ENCODE assay signal across 20 mouse cellular contexts in genomic region chr5:52526324-52526986, GRCm38 (mm10). TPM values are rescaled to one million over a fixed set of nuclear protein-coding genes. Genes with fewer than 3 reads are reported as not detected.
DNase-seq lines count a peak whose midpoint lies in the region; ATAC-seq and TF ChIP-seq lines count a peak whose summit lies in the region.
"Had no signal": no experiment of that assay in that cellular context is flagged by ENCODE, and none has a peak within 500 bp of the region (broad histone marks: within the 10 kb centered on the region; RNA-seq: fewer than 3 reads in every experiment).

No protein-coding gene starts in this region.

- no peaks in the 10 kb centered on the region for H3K9me3 ChIP-seq in lung, embryonic 16.5 days (ENCODE audit: control insufficient read depth, low read length)
- H3K9me3 ChIP-seq in ES-E14 (ENCODE audit: control insufficient read depth, insufficient read depth, low read depth, low read length) = no peaks in the 10 kb centered on the region
- H3K9me3 ChIP-seq: embryonic facial prominence, embryonic 13.5 days; forebrain, embryonic 12.5 days; heart, embryonic 12.5 days; hindbrain, embryonic 13.5 days had no signal

- H3K4me3 ChIP-seq in lung, embryonic 16.5 days (ENCODE audit: low read length) = no peak overlapping the region
- H3K4me3 ChIP-seq in ES-E14 (ENCODE audit: insufficient read depth in 1 of 2, low read depth in 1 of 2, low read length in 2 of 2, poor library complexity in 1 of 2, severe bottlenecking in 1 of 2) = no peak overlapping the region
- H3K4me3 ChIP-seq: embryonic facial prominence, embryonic 13.5 days; forebrain, embryonic 12.5 days; heart, embryonic 12.5 days; hindbrain, embryonic 13.5 days had no signal

- H3K4me2 ChIP-seq in lung, embryonic 16.5 days (ENCODE audit: low read depth, low read length) = no peak overlapping the region
- H3K4me2 ChIP-seq: embryonic facial prominence, embryonic 13.5 days; forebrain, embryonic 12.5 days; heart, embryonic 12.5 days; hindbrain, embryonic 13.5 days had no signal

- WGBS in lung, embryonic 16.5 days = 81% methylated on average over 8 of the region's 8 CpGs

- intact Hi-C loops in heart, postnatal 14 days (cut with DNase I) = loop anchor here (10.0 kb wide), 1 partner anchor 412 kb away; no protein-coding TSS in a partner anchor

- 0 out of 2 replicates have a peak, but pooled peaks have one; percentile 45 for ATAC-seq in lung, embryonic 16.5 days (ENCODE audit: low read depth)
- ATAC-seq: forebrain, embryonic 16.5 days; hindbrain, postnatal 0 days had no signal

- no peaks in the 10 kb centered on the region for H3K27me3 ChIP-seq in lung, embryonic 16.5 days (ENCODE audit: control insufficient read depth, insufficient read depth, low read depth, low read length)
- H3K27me3 ChIP-seq: embryonic facial prominence, embryonic 13.5 days; forebrain, embryonic 12.5 days; heart, embryonic 12.5 days; hindbrain, embryonic 13.5 days had no signal

- H3K36me3 ChIP-seq in lung, embryonic 16.5 days (ENCODE audit: control insufficient read depth, insufficient read depth, low read length) = no peaks in the 10 kb centered on the region
- H3K36me3 ChIP-seq in ES-E14 (ENCODE audit: control insufficient read depth, insufficient read depth, low read length, poor library complexity, severe bottlenecking) = no peaks in the 10 kb centered on the region
- H3K36me3 ChIP-seq: embryonic facial prominence, embryonic 13.5 days; forebrain, embryonic 12.5 days; G1E; heart, embryonic 12.5 days; hindbrain, embryonic 13.5 days had no signal

- in situ Hi-C loops in ES-E14 (cut with MboI; ENCODE audit: low sequenced_read_pairs in 2 of 2, unreplicated experiment in 2 of 2) = no loop called here

- H3K4me1 ChIP-seq in lung, embryonic 16.5 days (replicated peaks; ENCODE audit: control insufficient read depth, insufficient read depth, low read length) = no peaks in the 10 kb centered on the region
- no peaks in the 10 kb centered on the region for H3K4me1 ChIP-seq in ES-E14 (ENCODE audit: control insufficient read depth in 2 of 2, insufficient read depth in 2 of 2, low read length in 2 of 2, poor library complexity in 1 of 2)
- H3K4me1 ChIP-seq: embryonic facial prominence, embryonic 13.5 days; forebrain, embryonic 12.5 days; hindbrain, embryonic 13.5 days had no signal

- H3K27ac ChIP-seq in lung, embryonic 16.5 days (ENCODE audit: low read length) = no peak overlapping the region
- H3K27ac ChIP-seq in ES-E14 (ENCODE audit: insufficient read depth, low read depth, low read length, poor library complexity, severe bottlenecking) = no peak overlapping the region
- H3K27ac ChIP-seq: embryonic facial prominence, embryonic 13.5 days; forebrain, embryonic 12.5 days; hindbrain, embryonic 13.5 days; hindbrain, postnatal 0 days had no signal

- H3K9ac ChIP-seq in lung, embryonic 16.5 days (ENCODE audit: low read length) = no peak overlapping the region
- H3K9ac ChIP-seq in ES-E14 (ENCODE audit: insufficient read depth, low read depth, low read length, poor library complexity, severe bottlenecking) = no peak overlapping the region
- H3K9ac ChIP-seq: embryonic facial prominence, embryonic 13.5 days; forebrain, embryonic 12.5 days; heart, embryonic 12.5 days; hindbrain, embryonic 13.5 days had no signal

- peak; percentile 13 to 34 for DNase-seq in heart, adult 9 months (ENCODE audit: low spot score in 2 of 2)
- no peak for DNase-seq in heart, postnatal 14 days
- no peak for DNase-seq in lung, postnatal 25 days (ENCODE audit: low spot score)
- no peak for DNase-seq in ES-E14 (ENCODE audit: low read depth, low spot score)
- DNase-seq in ZHBTc4 (ENCODE audit: low read depth, low spot score) = peak; percentile 13
- no peak for DNase-seq in urinary bladder, postnatal 4 days (ENCODE audit: low spot score in 2 of 2)
- DNase-seq: adrenal gland, postnatal 10 days; cerebellum, adult 11 months; cerebellum, adult 8-10 months; cerebellum, postnatal 25 days; gastrocnemius, postnatal 10 days had no signal

TF ChIP-seq in ES-E14, 5 proteins besides CTCF, POLR2A, EP300 and RAD21:
- TF ChIP-seq CHD2 (IDR thresholded peaks at IDR 0.05; ENCODE audit: low read depth, low read length) (no peak), ZC3H11A (IDR thresholded peaks at IDR 0.05; ENCODE audit: borderline replicate concordance, low read depth, low read length) (no peak), ZNF384 (IDR thresholded peaks at IDR 0.05; ENCODE audit: low read depth, low read length) (peak; percentile 81; the same call in 1 of the 2 replicates)

RNA-seq across cellular contexts. Expression of gene Lgi2, which starts 39.8 kb away (rescaled TPM):
- total RNA-seq in heart, postnatal 14 days (2021) = 1 to 10 TPM in 1 of 2 experiments, under 1 TPM in 1; 0.93 to 1.0 TPM
- 1.4 and 1.6 TPM in 2 replicates for polyA plus RNA-seq in lung, embryonic 16.5 days (2015; fragmentation: Nextera tagmentation; extraction: Ambion mirVana)
- total RNA-seq in ES-E14 (2012; rRNA removed) = 1.0 and 1.5 TPM in 2 replicates
- total RNA-seq: hematopoietic stem cell, adult 5-6 weeks had no signal
- polyA plus RNA-seq: G1E had no signal

RNA-seq across cellular contexts. Expression of gene Ccdc149, which starts 55.1 kb away (rescaled TPM):
- total RNA-seq in heart, postnatal 14 days (2021) = 1 to 10 TPM; 5.3 to 6.9 TPM
- 2.7 and 3.7 TPM in 2 replicates for polyA plus RNA-seq in lung, embryonic 16.5 days (2015; fragmentation: Nextera tagmentation; extraction: Ambion mirVana)
- 0.11 and 0.27 TPM in 2 replicates for total RNA-seq in ES-E14 (2012; rRNA removed)
- total RNA-seq: G1E had no signal
- polyA plus RNA-seq: G1E had no signal

Comparison
In these comparisons a context has a peak if more than half of its experiments do, and no peak if none do; other contexts are left out.
1. DNase-seq: peak in heart, adult 9 months (2 of 2) and ZHBTc4 (single experiment); none in heart, postnatal 14 days (0 of 2), lung, postnatal 25 days (single experiment), ES-E14 (single experiment) and urinary bladder, postnatal 4 days (0 of 2).